Mouse (Mus musculus) c-Kit-positive CD71-positive TER-119-positive erythroid progenitor cells, embryonic 14.5 days (primary cell): ENCODE results near the gene Aoah.

Experiments
- DNase-seq: peaks from one replicate; pipeline ENCODE4 v3.0.0-alpha.2; 2013; ENCODE audit warnings: low spot score

Aoah gene

GRCm38 (mm10) chr13:20793901-20794300 lies at the start of gene Aoah:
Gene Aoah (plus strand): TSS chr13:20794113.
- DNase-seq: no peak

GRCm38 (mm10) chr13:20754843-20755242 lies 39.1 kb upstream of the Aoah start:
- DNase-seq: no peak

GRCm38 (mm10) chr13:20783648-20784047 lies 10.3 kb upstream of the Aoah start:
- DNase-seq: no peak

GRCm38 (mm10) chr13:20784060-20784459 lies 9.9 kb upstream of the Aoah start:
- no peak for DNase-seq

- no peak for DNase-seq
Measured at GRCm38 (mm10) chr13:20785960-20786359, 8.0 kb upstream of the Aoah start.

GRCm38 (mm10) chr13:20786825-20787245 lies 7.1 kb upstream of the Aoah start:
- no peak for DNase-seq

- no peak for DNase-seq
Measured at GRCm38 (mm10) chr13:20787952-20788351, 6.0 kb upstream of the Aoah start.

GRCm38 (mm10) chr13:20796651-20797050 lies 2.7 kb downstream of the Aoah start:
- DNase-seq: no peak

- DNase-seq: no peak
Measured at GRCm38 (mm10) chr13:20798536-20798935, 4.6 kb downstream of the Aoah start.

- DNase-seq: no peak
Measured at GRCm38 (mm10) chr13:20799772-20800171, 5.9 kb downstream of the Aoah start.

- no peak for DNase-seq
Measured at GRCm38 (mm10) chr13:20800569-20800968, 6.7 kb downstream of the Aoah start.

- DNase-seq: no peak
Measured at GRCm38 (mm10) chr13:20811782-20812406, 18.0 kb downstream of the Aoah start.

- no peak for DNase-seq
Measured at GRCm38 (mm10) chr13:20816385-20816784, 22.5 kb downstream of the Aoah start.

- no peak for DNase-seq
Measured at GRCm38 (mm10) chr13:20820712-20821328, 26.9 kb downstream of the Aoah start.

- no peak for DNase-seq
Measured at GRCm38 (mm10) chr13:20828728-20829127, 34.8 kb downstream of the Aoah start.

- no peak for DNase-seq
Measured at GRCm38 (mm10) chr13:20829181-20829900, 35.4 kb downstream of the Aoah start.

- DNase-seq: no peak
Measured at GRCm38 (mm10) chr13:20855893-20856292, 62.0 kb downstream of the Aoah start.

GRCm38 (mm10) chr13:20899372-20899771 lies 105.5 kb downstream of the Aoah start:
- DNase-seq: no peak

GRCm38 (mm10) chr13:20900396-20900971 lies 106.6 kb downstream of the Aoah start:
- no peak for DNase-seq

- DNase-seq: no peak
Measured at GRCm38 (mm10) chr13:20900972-20901457, 107.1 kb downstream of the Aoah start.

GRCm38 (mm10) chr13:20901634-20902135 lies 107.8 kb downstream of the Aoah start:
- no peak for DNase-seq

- DNase-seq: no peak
Measured at GRCm38 (mm10) chr13:20904118-20904517, 110.2 kb downstream of the Aoah start.

- DNase-seq: no peak
Measured at GRCm38 (mm10) chr13:20905195-20905594, 111.3 kb downstream of the Aoah start.
